Mouse (Mus musculus) skeletal muscle tissue, adult 2 months (tissue): Measurements from ENCODE around the gene Gm5447.

Source experiments
- DNase-seq: peaks from one replicate; pipeline ENCODE4 v3.0.0-alpha.2; 2012; ENCODE audit warnings: low read depth, low spot score

Gene Gm5447

DNA sequence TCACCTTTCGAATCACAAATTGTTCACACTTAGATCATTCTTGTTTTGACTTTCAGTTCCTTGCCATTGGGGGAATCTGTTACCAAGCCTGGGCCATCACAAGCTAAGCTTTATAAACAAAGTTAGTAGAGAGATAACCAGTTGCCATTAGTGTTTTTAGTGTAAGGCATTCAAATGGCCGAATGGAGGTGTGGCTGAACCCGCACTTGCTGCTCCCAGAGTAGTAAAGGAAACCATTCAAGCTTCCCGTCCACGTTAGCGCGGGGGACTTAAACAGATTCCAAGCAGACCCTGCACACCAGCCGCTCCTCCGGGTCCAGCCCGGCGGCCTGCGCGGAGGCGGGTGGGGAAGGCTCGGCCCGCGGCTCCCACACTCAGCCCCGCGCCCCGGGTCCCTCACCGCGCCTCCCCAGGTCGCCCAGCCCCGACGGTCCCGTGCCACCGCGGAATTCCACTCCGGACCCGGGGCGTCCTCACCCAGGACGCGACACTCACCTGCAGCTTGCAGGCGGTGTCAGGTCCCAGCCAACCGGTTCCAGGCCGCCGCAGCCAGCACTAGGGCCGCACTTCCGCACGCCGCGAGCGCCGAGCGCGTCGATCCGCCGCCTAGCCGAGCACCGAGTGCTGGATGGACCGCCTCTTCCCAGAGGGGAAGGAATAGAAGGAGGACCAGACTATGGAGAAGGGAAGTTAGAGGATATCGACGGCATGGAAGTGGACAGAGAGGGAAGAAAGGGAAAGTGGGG is at the start of gene Gm5447, which contains the start of gene Exoc2:
Gene Gm5447, plus strand, starts transcription at position 704 of the 746 bp plus-strand sequence.
Gene Exoc2, minus strand, starts transcription at position 593 of the 746 bp plus-strand sequence.
- DNase-seq: peak; percentile 71

DNA sequence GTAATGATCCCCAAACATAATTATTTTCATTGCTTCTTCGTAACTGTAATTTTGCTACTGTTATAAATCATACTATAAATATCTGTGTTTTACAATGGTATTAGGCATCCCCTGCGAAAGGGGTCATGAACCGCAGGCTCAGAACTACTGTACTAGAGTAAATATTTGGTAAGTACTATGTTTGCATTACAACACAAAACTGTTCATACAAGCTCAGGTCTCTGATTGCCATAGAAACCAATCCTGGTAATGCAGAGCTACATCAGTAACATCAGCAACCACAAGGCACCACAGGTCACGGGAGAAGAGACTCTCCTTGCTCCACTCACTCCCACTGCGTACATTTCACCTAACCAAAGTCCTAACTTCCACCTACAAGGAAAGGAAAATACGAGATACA is 49.7 kb upstream of the Gm5447 start:
- DNase-seq: no peak

DNA sequence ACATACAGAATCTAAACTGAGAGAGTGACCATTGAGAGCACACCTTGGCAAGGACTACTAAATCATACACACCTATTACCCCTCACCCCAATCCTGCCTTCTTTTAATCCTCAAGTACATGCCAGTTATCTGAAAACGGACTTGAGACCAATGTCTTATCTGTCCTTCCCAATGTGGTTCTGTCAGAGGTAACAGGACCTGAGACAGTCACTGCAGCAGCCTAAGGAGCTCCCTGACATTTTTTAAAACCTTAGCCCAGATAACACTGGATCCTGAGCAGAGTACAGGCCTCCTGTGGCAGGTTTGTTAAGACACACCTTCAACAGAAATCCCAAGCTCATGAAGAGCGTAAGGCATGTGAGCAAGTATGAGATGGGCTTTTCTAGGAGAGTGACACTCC is 44.9 kb upstream of the Gm5447 start:
- no peak for DNase-seq

DNA sequence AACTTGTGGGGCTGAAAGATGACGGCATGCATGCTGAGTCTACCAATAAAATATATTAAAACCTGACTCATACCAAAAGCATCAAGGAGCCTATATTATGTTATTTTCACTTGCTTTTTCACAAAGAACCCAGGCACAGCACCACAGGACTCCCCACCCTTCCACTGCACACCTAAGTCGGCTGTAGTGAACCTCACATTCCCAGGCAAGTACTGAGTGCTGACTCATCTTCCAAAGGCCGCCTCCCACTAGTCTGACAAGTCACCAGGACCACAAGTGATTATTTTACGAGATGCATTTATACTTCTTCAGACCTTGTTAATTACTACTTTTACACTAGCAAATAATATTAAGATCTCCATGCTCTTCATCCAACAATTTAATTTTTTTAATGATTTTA is 42.4 kb upstream of the Gm5447 start:
- no peak for DNase-seq

DNA sequence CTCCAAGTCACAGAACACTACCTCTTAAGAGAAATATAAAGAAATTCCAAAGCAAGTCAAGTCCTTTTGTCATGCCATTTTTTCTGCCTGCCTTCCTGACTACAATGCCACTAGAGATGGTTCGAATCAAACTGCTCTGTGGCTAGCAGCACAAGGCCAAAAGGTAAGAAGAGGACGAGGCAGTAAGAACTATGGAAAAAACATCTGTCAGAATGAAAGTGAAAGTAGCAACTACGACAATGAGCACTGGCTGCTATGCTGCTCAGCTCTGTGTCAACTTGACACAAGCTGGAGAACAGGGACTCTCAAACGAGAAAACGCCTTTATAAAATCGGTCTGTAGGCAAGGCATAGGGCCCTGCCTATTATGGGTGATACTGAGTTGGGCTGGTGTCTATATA is 41.0 kb upstream of the Gm5447 start:
- no peak for DNase-seq

DNA sequence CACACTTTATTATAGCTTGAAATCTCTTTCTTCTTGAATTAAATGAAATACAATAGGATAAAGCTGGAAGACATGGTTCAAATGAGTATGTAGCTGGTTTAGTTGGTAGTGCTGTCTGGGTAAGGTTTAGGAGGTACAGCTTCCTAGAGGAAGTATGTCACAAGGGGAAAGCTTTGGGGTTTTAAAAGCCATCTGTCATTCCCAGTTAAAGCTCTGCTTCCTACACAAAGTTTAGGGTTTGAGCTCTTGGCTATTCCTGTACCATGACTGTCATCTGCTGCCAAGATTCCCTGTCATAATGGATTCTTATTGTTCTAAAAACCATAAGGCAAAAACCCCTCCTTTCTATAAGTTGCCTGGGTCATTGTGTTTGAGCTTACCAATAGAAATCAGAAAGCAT is 28.2 kb upstream of the Gm5447 start:
- no peak for DNase-seq

DNA sequence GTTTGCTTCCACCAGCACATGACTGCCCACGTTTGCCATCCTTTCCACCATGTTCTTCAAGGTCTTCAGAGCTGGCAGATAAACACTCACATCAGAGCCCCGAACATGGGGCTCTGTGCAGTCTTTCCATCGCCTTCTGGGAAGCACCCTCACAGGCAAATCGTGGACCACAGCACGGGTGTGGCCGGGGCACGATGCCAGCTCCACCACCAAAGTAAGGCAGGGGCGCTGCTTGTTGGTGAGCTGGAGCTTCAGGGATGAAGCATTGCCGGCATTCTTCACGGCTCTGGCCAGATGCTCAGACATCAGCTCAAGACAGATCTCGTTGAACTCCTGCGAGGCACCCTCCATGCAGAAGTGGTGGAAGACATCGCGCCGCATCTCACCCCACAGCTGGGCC is 26.9 kb upstream of the Gm5447 start:
- DNase-seq: no peak

DNA sequence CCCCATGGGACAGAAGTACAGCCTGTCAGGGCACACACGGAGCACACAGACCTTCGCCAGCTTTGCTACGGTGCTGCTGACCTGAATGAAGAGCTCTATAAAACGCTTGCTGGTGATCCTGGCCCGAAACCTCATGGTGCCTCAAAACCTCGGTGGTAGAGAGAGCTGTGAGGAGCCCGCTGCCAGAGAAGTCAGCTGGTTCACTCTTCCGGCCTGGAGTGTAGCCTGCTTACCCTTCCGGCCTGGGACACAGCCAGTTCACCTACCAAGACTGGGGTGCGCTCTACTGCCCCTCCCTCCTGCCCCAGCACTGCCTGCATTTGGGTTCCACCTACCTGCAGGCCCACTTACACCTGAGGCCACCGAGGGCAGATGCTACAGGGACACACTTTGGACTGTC is 26.5 kb upstream of the Gm5447 start, which contains the start of gene Hus1b:
Gene Hus1b, minus strand, starts transcription at position 220 of the 400 bp plus-strand sequence.
- DNase-seq: no peak

DNA sequence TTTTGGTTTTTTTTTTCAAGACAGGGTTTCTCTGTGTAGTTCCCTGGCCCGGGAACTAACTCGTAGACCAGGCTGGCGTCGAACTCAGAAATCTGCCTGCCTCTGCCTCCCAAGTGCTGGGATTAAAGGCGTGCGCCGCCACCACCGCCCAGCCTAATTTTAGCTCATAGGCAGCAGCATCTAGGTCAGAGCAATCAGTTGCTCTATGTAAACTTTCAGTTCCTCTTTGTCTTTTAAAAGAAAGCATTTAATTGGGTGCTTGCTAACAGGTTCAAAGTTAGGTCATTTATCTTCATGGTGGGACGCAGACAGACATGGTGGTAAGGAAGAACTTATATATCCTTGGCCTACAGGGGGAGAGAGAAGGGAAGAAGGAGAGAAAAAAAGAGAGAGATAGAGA is 24.8 kb upstream of the Gm5447 start:
- DNase-seq: no peak

DNA sequence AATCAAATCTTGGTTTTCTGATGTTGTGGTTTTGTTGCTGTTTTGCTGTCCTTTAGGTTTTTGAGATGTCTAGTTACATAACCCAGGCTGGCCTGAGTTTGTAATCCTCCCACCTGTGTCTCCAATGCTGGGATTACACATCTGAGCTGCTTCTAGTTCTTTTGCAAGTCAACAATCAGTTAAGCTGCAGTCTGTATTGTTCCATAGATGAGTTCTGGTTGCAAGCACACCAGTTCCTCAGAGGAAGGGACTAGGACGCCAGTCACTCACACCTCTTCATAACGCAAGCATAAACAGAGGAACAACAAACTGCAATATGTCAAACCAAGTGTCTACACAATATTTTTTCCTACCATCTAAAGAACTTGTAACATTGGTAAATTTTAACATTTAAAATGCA is 22.0 kb upstream of the Gm5447 start:
- no peak for DNase-seq

DNA sequence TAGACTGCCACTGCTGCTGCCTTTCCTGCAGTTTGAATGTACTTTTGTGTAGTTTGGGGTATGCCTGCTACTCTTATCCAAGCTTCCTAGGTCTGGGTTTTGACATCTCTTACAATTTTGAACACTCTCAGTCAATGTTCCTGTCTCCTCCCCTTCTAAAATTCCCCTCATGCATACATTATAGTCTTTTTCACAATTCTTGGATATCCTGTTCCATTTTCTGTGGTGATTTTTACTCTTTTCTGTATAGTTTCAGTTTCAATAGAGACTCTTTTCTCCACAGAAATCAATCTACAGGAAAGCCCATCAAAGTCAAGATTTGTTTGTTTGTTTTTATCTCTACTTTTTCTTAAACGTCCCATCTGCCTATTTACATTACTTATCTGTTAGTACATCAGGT is 20.4 kb upstream of the Gm5447 start:
- no peak for DNase-seq

DNA sequence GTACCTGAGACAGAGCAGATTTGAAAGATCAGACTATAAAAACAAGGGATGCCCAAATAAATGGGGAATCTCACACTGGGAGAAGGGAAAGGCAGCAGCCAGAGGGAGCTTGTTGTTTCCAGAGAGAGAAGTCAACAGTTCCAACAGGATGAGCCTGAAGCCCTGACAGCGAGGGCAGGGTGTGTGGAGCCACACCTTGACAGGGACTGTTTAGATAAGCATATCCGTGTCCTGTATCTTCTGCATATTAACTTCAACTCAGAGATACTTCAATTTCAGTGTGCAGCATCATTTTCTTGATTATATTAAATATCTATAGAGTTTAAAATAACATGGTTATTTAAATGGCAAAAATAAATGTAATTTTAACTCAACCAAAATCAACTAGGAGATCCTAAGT is 13.3 kb upstream of the Gm5447 start:
- DNase-seq: no peak

DNA sequence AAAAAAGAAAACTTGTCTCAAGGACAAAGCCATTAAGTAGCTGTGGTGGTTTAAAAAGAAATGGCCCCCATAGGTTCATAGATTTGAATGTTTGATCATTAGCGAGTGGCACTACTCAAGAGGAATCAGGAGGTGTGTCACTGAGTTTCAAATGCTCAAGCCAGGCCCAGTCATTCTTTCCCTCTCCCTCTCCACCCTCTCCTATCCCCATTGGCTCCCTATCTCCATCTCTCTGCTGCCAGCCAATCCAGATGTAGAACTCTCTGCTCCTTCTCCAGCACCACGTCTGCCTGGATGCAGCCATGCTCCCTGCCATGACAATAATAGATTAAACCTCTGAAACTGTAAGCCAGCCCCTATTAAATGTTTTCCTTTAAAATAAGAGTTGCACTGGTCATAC is 12.1 kb upstream of the Gm5447 start:
- no peak for DNase-seq

DNA sequence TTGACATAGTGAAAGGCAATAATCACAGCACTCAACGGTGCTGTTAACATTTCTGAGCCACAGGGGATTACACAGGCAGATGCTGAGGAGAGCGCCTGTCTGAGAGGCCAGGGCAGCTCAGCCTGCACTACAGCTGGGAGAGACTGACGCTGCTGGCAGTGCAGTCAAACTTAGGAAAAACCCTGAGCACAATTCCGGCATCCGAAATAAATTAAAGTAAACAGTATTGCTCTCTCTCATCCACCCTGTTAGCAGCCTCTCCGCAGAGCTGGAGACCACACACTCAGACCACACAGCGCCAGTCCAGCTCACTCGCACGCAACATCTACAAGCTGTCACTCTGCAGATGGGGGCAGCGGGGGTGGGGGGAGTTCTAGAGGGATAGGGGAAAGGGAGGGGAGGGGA is 7.5 kb upstream of the Gm5447 start:
- no peak for DNase-seq

DNA sequence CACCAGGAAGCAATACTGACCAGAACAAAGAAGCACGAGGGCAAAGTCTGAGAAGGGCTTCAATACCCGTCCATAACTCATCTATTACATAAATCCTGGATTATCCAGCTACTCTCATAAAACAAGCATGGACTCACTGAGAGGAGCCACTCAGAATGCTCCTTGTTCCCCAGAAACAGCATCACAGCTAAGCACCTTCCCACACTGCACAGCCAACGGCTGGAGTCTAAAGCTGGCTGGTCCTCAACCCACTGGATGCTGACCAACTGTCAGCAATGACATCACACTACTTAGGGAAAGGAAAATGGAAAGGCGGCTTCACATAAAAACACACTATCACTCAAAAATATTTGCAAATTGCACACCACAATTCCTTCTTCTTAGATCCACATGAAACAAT is 5.7 kb upstream of the Gm5447 start:
- no peak for DNase-seq

DNA sequence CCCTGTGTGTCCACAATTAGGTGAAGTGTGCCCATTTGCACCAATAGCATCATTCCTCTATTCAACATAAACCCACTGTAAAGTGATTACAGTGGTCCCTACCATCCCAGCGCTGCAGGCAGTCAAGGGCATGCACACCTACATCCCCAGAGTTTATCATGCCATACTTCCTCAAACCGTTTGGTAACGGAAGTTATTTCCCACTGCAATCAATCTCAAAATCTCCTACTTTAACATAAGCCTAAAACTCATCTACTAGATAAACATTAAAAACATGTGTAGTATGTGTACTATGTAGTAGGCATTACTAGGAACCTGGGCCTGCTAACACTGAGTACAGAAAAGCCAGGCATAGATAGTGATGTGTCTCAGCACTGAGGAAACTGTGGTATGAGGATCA is 3.0 kb upstream of the Gm5447 start:
- no peak for DNase-seq

DNA sequence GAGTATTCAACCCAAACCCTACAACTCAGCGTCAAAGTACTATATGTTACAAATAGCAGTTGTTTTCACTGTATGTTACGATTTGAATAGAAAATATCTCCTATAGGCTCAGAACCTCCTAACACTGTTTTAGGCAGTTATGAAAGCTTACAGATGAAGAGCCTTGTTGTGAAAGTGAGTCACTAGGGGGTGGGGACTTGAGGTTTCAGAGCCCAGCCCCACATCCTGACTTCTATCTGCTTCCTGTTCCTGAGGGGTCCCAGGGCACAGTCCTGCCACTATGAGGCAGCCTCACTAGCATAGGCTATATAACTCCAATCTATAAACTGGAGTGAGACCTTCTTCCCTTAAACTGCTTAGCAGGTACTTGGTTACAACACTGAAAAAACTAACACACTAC is 1.9 kb upstream of the Gm5447 start:
- DNase-seq: no peak

DNA sequence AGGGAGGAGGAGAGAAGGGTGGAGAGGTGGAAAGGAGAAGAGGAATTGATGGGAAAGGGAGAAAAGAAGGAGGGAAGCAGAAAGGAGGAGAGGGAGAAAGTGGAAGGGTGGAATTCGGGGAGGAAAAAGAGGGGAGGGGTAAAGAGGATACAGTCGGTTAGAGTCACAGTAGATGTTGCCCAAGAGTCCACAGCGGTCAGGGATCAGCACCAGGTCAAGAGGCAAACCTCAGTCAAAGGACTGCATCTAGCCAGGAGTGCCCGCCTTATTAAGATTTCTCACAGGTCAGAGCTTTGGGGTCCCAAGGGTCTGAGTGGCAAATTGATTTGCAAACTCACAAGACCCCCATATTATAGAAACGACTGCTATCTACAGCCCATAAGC is 235 bp downstream of the Gm5447 start:
- no peak for DNase-seq

DNA sequence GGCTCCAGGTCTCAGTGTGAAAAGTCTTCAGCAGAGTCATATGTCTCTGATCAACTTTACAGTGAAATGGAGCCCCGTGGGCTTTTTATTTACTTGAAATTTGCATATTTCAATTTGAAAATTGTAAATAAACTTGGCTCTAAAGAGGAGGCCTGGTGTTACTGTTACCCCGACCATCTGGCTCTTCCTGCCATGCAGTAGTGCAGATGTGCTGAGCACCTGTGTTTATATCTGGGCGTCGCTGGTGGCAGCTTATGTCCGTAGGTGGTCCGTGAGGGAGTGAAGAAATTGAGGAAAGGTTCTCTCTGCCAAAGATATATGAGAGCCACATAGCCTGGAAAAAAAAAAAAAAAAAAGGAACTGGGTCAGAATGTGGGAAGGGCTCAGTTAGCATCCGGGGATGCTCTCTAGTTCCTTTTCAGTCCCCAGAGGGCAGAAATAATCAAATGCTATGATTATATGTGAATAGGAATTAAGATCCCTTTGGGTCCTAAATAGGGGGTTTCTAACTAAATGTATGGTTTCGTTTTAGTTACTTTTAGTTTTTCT is 2.6 kb downstream of the Gm5447 start:
- DNase-seq: no peak

DNA sequence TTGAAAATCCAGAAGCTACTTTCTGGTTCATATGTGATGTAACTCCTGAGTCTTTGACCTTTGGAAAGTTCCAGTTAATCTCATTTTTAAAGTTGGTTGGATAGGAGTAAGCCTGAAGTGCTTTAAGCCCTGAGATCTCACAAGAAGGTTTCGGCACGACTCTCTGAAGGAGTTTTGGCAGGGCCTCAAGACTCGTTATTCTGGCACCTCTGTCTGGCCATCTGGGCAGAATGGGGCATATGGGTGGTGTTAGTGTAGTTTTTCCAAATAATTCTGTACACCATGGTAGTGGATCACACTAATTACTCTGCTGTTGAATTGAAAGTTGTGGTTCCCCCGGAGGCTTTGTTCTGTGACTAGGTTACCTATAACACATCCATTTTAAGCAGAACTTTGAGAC is 4.2 kb downstream of the Gm5447 start:
- no peak for DNase-seq

DNA sequence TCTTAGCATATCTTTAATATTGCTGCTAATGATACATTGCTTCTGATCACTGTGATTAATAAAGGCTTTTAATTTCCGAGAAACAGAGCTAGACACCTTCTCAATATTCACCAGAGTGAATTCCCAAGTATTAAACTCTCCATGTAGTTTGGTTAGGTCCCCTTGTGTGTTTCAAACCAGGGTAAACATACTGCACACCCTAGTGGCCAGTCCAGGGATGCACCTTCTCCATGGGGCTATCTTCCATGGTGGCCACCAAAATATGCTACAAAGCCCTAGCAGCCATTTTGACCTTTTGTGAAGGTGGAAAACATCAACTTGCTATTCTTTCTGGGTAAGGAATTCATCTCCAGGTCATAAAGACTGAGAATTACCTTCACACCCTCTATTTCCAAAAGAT is 7.7 kb downstream of the Gm5447 start:
- no peak for DNase-seq

DNA sequence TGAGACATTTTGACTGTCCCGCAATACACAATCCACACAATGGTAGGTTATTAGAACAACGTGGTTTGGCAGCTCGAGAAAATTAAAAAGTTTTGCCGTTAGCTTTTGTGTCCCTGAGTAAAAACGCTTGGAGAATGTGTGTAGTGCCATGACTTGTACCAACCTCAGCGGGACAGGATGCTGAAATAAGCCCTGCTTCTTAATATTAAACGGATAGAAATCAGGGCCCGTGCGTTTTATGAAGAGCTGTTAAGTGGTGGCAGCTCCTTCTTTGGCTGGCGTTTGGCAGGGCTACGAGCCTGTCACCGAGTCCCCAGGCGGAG is 11.2 kb downstream of the Gm5447 start:
- DNase-seq: no peak

DNA sequence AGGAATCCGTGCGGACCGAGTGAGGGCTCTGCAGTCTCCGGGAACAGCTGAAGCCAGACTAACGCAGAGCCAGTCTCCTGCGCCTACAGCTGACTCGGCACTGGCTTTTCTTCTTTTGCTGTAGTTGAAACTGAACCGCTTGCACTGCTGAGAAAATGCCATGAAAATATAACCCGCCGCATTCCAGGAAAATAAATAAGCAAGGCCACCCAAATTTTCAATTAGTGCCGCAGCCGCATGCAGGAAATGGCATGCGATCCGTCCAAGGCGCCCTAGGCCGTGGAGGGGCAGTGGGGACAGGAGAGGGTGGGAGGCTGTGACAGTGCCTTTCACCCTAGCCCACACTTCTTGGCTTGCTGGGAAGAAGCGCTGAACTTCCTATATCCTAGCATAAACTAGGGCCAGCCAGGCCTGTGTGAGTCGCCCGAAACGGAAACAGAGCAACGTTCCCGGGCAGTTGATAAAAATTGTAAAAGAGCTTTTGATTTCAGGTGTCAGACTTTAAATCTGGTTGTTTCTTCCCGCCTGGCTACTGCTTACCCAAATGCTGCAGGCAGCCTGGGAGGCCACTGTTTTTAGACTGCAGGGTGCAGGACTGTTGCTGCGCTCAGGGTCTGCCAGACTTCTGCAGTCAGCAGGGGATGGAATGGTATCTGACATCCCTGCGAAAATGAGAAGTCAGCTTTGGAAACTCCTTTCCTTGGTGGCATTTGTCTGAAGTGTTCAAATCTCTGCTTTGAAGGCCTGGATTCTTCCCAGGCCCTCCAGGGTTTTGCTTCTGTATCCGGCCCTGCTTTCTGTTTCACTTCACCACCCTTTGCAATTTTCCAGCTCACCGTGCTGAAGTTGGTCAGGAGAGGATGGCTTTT is 11.8 kb downstream of the Gm5447 start:
- peak; percentile 67 for DNase-seq
